Mouse (Mus musculus) heart, postnatal 10 days (tissue): Measurements from ENCODE around the gene Olfr9. TPM values are rescaled to one million over a fixed set of nuclear protein-coding genes. Genes with fewer than 3 reads are reported as not detected.
"Not testable (repeated sequence)": the region's sequence is repeated elsewhere in the genome, so short reads cannot be mapped to it uniquely, and the experiment has no call there.

ENCODE experiments used
- DNase-seq, 2 experiments: peaks; one replicate each; pipeline ENCODE4 v3.0.0; 2021
- intact Hi-C: fragments of 180-260 bp; cut with DNase I; formaldehyde crosslinking; loops from one replicate; pipeline ENCODE4 v1.15.1; 2025
- total RNA-seq, 2 experiments: library from RNA; stranded (reverse); gene quantifications; 2 replicates each; pipeline ENCODE4 v1.2.3; 2021

The Olfr9 gene
- not detected for total RNA-seq

- intact Hi-C loops, DNase-seq: not testable (repeated sequence)
Measured at GRCm38 (mm10) chr10:128989131-128989530, at the start of gene Olfr9. Gene Olfr9, plus strand, starts transcription at chr10:128989431.

DNA sequence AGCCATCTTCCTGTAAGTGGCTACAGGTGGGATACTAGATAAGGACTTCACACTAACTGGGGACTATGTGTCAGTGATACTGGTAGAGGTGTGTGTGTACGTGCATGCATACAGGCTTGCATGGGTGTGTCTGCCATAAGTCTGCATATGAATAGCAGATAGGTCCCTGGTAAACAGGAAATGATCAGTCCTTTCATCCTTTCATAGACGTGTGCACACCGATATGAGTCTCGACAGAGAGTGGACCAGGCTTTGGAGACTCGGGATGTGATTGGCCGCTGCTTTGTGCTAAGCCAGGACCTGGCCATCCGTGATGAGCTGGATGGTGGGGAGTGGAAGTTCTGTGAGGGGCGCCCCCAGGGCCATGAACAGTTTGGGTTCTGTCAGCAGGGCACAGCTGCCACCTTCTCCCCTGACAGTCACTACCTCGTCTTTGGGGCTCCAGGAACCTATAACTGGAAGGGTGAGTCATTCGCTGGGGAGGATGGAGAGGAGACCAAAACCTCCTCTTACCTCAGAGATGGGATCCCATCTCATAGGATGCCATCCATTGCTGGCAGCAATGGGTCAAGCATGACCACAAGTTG, 48.7 kb upstream of the Olfr9 start:
- intact Hi-C loops: no loop called here
- DNase-seq: no peak

DNA sequence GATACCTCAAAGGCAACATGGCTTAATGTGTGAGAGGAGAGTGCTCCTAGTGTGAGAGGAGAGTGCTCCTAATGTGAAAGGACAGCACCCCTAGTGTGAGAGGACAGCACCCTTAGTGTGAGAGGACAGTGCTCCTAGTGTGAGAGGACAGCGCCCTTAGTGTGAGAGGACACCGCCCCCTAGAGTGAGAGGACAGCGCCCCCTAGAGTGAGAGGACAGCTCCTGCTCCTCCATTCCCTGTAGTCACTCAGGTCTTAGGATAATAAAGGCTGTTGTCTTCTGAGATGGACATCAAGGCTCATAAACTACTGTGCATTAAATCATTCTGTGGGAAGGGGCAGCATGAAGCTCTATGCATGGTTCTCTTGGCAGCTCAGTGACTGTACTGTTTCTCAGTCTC, 43.6 kb upstream of the Olfr9 start:
- peak; percentile 54 to 78 for DNase-seq
- intact Hi-C loops: no loop called here

DNA sequence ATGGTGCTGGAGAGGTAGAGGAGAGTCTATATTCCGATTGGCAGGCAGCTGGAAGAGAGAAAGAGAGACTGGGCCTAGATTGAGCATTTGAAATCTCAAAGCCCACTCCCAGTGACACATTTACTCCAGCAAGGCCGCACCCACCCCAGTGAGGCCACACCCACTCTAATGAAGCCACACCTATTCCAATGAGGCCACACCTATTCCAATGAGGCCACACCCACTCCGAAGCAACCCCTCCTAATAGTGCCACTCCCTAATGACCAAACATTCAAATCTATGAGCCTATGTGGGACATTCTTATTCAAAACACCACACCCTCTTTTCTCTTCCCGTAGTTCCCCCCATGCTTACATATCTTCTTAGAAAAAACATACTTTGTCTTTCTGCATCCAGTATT, 41.7 kb upstream of the Olfr9 start:
- no peak for DNase-seq
- intact Hi-C loops: no loop called here

DNA sequence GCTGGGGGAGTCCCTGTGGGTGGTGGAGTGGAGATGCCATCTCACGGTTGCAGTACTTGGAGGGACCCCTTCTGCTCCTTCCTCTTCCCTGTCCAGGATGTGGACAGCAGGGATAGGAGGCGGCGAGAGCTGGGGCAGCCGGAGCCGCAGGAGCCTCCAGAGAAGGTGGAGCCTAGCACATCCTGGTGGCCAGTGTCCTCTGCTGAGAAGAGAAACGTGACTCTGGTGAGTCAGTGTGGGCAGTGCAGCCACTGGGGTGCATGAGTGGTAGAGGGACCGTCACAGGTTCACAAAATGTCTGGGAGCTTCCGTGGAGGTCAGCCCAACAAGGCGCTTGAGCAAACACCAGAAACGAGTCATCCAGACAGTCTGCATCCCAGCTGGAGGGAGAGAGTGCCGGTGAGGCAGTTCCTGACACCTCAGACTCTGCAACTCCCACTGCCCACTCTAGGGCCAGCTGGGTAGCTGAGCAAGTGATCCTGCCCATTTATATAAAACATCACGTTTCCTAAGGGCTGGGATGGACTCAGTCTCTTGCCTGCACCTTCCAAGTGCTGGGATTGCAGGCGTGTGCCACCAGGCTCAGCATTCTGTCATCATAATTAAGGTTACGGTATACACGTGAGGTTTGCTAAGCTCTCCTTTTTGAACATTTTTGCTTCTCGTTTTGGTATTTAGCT, 38.9 kb upstream of the Olfr9 start:
- intact Hi-C loops: no loop called here
- DNase-seq: no peak

GRCm38 (mm10) chr10:128958340-128958739, 30.9 kb upstream of the Olfr9 start:
- intact Hi-C loops: no loop called here
- no peak for DNase-seq

DNA sequence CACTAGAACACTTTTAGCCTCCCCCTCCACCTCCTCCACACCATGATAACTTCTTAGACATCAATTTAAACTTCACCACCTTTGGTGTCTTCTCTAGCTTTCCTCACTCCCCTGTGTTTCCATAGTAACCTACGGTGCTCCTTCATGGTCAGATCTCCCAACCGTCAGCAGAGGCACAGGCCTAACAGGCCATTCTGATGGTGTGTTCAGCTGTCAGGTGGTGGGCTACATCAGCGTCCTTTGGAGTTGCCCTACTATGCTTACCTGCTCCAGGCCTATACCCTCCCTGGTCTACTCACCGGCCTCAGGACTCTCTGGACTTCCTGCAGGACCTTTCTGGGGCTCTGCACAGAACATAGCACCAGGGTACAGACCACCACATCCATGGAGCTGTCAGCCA, 29.1 kb upstream of the Olfr9 start:
- intact Hi-C loops: no loop called here

DNA sequence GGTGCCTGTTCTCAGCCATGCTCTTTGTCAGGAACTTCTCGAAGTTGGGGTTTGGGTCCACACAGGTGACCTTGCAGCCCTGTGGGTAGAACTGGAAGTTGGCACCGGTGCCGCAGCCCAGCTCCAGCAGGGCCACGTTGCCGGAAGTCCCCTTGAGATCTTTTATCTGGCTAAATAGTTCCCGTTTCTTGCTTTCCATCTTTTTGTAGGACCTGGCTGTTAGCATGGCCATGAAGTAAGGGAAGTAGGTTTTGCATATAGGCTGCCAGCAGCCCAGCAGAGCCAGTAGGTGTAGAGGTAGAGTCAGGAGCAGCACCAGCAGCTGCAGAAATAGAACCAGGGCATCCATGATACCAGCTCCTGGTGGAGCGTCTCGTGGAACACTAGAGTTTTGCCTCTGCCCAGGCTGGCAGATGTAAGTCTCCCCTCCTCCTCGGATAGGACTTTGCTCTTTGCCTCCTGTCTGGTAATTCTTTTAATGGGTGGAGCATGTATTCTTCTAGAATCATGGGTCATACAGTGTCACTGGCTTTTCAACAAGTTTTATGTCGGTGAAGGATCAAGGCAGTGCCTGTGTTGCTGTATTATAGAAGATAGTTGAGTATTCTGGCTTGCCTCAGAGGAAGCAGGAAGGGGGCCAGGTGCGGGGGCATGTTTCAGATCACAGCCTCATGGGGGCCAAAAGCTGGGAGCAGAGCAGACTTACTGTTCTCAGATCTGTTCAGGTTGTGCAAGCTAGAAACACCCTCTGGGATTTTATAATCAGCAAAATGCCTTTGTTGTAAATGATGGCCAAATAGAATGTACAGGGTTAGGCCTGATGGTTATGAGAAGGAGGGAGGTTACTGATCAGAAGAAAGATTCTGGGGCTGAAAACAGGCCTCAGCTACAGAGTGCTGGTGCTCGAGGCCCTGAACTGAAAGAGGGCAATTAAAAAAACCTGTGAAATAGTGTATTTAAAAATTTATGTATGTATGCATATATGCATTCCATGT, 28.3 kb upstream of the Olfr9 start, which contains the start of gene Mettl7b:
TSS of gene Mettl7b (minus strand) at position 399 of the 995 bp plus-strand sequence.
- DNase-seq: peak; percentile 22 to 33
- intact Hi-C loops: no loop called here

More for the DNA sequence above, 29.1 kb upstream of the Olfr9 start:
- DNase-seq: no peak

DNA sequence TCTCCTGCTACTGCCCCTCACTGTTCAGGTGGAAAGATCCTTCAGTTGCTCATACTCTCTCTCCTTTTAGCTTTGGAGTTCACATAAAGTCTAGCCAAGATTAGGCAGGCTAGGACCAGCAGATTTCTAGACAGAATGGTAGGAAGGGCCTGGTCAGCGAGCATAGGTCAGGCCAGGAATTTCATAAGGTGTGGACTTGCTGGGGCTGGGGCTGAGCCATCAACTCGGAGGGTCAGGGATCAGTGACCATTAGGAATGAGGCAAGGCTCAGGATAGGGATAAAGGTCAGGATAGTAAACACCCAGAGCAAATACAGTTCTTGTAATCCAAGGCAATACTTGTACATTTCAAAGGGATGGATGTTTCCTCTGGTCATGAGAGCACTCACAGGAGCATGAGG, 24.3 kb upstream of the Olfr9 start:
- intact Hi-C loops: no loop called here
- no peak for DNase-seq

DNA sequence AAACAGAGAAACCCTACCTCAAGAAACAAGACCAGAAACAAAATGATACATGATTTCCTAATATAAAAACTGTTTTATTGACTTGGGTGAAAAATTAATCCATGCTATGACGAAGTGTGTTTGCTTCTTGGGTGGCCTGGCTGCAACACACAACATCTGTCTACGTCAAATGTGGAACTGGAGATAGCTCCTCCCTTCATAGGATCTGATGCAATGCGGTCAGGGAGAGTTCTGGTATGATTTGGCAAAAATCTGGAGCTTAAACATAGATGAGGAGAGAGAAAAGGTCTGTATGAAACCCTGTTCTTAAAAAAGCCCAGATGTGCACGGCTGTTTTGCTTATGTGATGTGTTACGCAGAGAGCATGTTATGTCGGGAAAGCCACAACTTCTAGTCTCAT, 23.4 kb upstream of the Olfr9 start:
- intact Hi-C loops: no loop called here
- DNase-seq: no peak

GRCm38 (mm10) chr10:128968341-128968749, 20.9 kb upstream of the Olfr9 start:
- intact Hi-C loops: no loop called here
- DNase-seq: no peak

DNA sequence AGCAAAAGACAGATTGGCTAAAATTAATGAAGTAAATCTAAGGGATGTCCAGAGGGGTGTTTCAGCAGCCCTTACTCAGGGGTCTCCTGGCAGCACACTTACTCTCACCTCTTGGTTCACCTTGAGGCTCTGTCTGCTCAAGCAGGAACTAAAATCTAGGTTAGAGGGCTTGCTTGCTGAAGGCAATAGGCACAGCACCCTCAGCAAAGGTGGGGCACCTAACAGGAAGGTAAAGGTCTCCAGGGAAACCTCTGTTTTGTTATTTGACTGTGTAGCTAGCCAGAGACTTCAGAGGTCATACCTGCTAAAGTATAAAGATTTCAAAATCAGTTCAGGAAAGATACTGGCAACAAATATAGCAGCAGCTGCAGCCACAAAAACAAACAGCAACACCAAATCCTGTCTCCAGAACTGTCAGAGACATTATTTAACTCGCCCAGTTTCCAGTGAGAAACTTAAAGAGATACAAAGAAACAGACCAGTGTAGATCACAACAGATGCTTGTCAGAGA, 18.4 kb upstream of the Olfr9 start:
- DNase-seq: no peak
- intact Hi-C loops: loop anchor here (10.0 kb wide), 1 partner anchor 236 kb away; no protein-coding TSS in a partner anchor

- intact Hi-C loops: loop anchor here (10.0 kb wide), 1 partner anchor 238 kb away; no protein-coding TSS in a partner anchor
- DNase-seq: no peak
Measured at GRCm38 (mm10) chr10:128972841-128973240, 16.4 kb upstream of the Olfr9 start.

DNA sequence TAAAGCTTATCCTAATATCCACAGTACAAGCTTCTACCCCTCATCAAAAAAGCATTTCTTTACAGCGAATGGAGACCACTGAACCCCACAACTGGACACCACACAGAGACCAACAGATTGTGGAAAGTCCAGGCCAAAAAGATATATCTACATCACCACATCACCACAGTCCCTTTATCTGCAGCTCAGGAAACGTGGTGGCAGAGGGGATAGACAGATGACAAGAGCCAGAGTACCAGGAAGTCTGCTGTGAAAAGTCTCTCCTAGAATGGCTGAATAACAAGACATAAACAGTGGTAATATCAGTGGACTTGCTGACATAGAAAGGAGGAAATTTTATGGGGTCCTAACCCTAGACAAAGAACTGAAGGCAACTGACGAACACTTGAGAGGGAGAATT, 12.8 kb upstream of the Olfr9 start:
- DNase-seq: no peak
- intact Hi-C loops: loop anchor here (2.0 to 10.0 kb wide), 4 partner anchors 64 to 242 kb away; no protein-coding TSS in a partner anchor

DNA sequence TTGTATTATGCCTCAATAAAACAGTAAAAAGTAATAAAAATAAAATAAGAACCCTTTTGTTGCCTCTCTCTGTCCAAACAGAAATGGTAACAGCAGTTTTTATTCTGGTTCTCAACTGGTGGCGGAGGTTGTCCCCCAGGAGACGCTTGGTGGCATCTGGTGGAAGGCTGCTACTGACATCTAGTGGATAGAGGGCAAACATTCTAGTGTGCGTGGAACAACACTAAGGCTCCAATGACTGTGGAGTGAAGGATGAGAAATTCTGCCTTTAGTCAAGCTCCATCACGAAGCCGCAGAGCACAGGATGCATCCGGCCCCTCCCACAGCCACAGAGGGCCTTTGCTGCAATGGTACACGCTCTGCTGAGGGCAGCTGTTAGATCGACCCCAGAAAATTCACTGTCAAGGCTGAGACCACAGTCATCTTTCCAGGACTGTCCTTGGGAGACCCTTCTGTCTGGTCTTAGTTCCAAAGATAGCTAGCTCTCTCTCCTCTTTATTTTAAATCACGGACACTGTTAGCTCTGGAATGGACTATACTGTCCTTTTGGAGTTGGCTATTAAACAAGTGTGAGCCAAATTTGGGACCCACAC, 11.6 kb upstream of the Olfr9 start:
- DNase-seq: peak; percentile 63 to 75
- intact Hi-C loops: loop anchor here (2.0 to 10.0 kb wide), 4 partner anchors 65 to 243 kb away; no protein-coding TSS in a partner anchor

GRCm38 (mm10) chr10:128980644-128981365, 8.4 kb upstream of the Olfr9 start:
- DNase-seq: no peak
- intact Hi-C loops: no loop called here

DNA sequence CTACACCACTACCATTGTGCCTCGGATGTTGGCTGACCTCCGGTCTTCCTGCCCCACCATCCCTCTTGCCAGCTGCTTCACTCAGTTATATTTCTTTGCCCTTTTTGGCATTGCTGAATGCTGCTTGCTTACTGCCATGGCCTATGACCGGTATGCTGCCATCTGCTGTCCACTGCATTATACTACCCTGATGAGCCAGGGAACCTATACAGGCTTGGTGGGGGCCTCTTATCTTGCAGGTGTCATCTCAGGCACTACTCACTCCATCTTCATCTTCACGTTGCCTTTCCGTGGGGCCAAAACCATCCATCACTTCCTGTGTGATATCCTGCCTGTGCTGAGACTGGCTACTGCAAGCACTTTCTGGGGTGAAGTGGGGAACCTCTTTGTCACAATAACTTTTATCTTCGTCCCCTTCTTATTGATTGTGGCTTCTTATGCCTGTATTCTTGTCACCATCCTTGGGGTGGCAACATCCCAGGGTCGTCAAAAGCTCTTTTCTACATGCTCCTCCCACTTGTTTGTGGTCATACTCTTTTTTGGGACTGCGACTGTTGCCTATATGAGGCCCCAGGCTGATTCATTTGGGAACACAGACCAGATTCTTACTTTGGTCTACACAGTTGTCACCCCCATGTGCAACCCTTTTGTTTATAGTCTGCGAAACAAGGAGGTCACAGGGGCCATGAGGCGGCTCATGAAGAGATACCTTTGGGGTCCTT, 1.1 kb downstream of the Olfr9 start:
- intact Hi-C loops, DNase-seq: not testable (repeated sequence)

DNA sequence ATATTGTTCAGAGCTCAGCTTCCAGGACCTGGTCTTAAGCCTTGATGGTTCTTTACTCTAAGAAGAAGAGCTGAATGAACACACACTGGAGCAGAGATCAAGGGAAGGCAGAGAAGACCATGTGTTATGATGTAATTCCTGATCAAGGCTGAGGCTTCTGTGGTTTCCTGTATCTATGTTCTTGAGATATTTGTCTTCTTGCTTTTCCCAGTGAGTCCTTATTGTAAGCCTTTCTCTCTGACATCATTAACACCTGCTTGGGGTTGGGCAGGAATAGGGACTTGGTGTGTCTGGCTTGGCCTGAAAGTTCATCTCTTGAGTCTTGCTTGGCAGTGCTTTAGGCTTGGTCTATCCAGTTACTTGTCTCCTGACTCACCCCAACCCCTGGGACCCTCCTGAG, 1.8 kb downstream of the Olfr9 start:
- intact Hi-C loops: no loop called here
- DNase-seq: no peak

- intact Hi-C loops: no loop called here
- DNase-seq: no peak
Measured at GRCm38 (mm10) chr10:128995796-128996195, 6.6 kb downstream of the Olfr9 start.
